Mouse (Mus musculus) spleen, adult 2 months (tissue): Measurements from ENCODE around the gene Trim54.

Experiments
- CTCF ChIP-seq: fragments of 200-500 bp; IDR thresholded peaks from 2 replicates; pipeline ENCODE4 v1.5.1; 2011; ENCODE audit warnings: mild to moderate bottlenecking, inconsistent platforms; ENCODE audit not compliant: insufficient read depth, insufficient read length, insufficient replicate concordance; ENCODE audit errors: extremely low read depth
- POLR2A ChIP-seq: fragments of 200-500 bp; IDR thresholded peaks from 2 replicates; pipeline ENCODE4 v1.6.1; 2011; ENCODE audit warnings: low read depth, low read length, inconsistent platforms

DNA sequence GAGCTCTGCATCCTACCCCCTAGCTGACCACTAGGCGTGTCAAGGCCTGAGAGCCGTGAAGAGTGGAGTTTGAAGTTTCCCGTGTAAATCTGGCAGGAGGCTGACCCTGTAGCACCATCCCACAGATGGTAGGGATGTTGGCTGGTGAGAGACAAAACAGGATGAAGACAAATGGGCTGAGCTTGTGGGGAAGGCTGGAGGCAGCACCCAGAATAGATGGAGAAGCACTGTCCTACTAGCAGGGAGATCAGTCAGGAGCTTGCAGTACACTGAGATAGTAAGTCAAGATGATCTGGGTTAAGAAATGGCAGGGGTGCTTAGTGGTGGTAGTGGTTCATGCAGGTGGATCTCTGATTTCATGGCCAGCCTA, 35.7 kb upstream of the Trim54 start:
- no peak for TF ChIP-seq CTCF
- no peak for TF ChIP-seq POLR2A
